Mouse (Mus musculus) lung, postnatal 0 days (tissue): ENCODE measurements at regions not wholly inside any gene's neighbourhood (a gene's known extent, or its start where the extent isn't known, plus 50 kb on each side); places are given as distances from the start of the nearest gene placed in this dataset.

ENCODE experiments used
- CTCF ChIP-seq: IDR thresholded peaks from 2 replicates; pipeline ENCODE4 v1.5.1; 2016; ENCODE audit warnings: antibody characterized with exemption, mild to moderate bottlenecking
- EP300 ChIP-seq: IDR thresholded peaks from 2 replicates; pipeline ENCODE4 v1.6.1; 2016; ENCODE audit warnings: antibody characterized with exemption, mild to moderate bottlenecking, control low read depth

DNA sequence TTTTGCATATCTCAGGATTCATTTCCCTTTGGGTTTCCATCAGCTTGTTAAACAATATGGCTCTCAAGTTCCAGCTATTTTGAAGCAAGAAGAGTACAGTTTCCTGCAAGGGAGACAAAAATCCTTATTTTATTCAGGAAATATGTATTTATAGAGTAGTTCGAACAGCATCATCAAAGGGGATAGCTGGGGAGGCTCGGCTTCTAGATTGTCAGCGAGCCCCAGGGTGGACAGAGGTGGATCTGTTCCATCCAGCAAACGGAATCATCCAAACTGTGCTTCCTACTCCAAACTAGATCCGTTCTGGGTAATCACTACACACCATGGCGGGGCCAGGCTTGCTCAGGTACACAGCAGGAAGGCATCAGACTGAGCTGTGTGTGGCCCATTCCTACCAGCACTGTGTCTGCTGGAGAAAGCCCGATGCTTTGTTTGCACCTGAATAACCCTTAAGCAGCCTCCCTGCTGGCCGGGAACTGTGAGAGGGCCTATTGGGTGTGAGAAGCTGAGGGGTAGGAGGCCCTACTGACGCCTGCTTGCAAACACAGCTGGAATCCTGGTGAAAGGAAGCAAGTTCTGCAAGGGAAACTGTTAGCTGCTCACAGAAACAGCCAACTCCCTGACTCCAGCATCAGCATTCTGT, 92.3 kb downstream of the Rps24 start:
- no peak for TF ChIP-seq CTCF
- no peak for TF ChIP-seq EP300
